Mouse (Mus musculus): ENCODE measurements at regions not wholly inside any gene's neighbourhood (a gene's known extent, or its start where the extent isn't known, plus 50 kb on each side); places are given as distances from the start of the nearest gene placed in this dataset.

DNA sequence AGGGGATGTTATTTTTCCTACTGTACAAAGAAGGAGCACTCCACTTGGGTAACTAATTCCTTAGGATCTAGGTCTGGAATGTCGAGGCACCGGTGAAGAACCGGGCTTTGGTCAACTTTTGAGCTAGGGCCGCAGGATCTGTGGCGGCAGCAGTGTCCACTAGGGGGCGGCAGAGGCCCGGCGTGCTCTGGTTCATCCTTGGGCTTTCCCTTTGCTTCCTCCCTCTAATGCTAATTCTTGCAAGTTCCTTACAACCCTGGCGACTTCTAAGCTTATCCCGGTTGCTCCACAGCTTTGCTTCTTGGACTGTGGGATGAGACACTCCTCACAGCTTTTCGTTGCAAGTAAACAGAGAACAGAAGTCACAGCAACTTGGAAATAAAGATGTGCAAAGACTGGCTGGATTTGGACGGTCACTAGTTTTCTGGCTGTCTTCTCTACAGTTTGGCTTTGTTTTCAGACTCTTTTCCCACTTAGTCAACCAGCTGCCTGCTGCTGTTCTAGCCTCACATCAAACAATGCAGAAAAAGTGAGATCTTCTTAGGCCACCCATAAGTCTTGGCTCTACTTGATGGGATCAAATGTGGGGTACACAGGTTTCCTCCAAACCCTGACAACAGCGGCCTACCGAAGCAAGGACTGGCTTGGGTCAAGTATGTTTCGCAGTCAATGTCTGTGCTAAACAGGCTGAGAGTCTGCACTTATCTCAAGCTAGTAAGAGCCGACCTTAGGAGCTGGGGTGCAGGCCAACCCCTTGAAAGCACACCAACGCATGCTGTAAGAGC is 51.2 kb upstream of the Tmem72 start:
- 34% methylated on average over 17 of the region's 17 CpGs for WGBS
- H3K9ac ChIP-seq: no peak overlapping the region
- H3K4me2 ChIP-seq: no peak overlapping the region
- peaks cover 2% of the 10 kb centered on the region; the same call in 1 of the 2 replicates for H3K4me1 ChIP-seq
- H3K27ac ChIP-seq: no peak overlapping the region
- no peaks in the 10 kb centered on the region for H3K36me3 ChIP-seq
- no peaks in the 10 kb centered on the region for H3K27me3 ChIP-seq
- peak; percentile 69; the same call in 1 of the 2 replicates for ATAC-seq (replicated peaks; ENCODE audit: low FRiP score)
- no peaks in the 10 kb centered on the region for H3K9me3 ChIP-seq (replicated peaks)
- H3K4me3 ChIP-seq (replicated peaks): no peak overlapping the region

DNA sequence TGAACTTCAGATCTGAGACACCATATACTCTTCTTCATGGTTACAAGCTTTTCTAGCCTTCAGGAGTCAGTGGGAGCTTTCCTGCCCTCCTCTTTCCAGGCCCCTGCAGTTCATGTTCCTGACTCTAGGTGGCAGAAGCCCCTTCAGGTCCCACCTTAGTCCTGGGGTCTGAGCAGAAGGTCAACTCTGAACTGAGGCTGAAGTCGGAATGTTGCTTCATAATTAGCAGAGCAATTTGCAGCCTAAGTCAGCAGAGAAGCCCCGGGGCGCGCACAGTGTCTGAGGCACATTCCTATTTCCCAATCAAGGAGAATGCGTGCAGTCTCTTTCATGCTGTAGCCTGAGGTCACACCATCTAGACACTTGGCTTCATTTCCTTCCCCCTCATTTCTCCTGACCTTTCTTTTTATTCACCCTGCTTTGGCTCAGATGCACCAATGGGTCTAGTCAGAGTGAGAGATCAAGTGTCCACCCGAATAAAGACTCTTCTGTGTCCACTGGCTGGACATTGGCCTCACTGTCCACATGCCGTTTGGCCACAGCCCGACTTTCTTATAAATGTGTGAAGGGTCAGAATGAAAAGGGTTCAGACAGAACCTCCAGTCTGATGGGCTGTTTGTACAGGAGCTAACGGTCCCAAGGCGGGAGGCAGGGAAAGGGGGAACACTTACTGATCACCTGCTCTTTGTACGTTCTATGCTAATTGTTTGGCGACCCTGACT is 58.4 kb upstream of the Tmem72 start:
- no peak overlapping the region for H3K4me3 ChIP-seq (replicated peaks)
- WGBS: 74% methylated on average over 12 of the region's 12 CpGs
- no peaks in the 10 kb centered on the region for H3K9me3 ChIP-seq (replicated peaks)
- no peak overlapping the region for H3K9ac ChIP-seq
- no peak overlapping the region for H3K27ac ChIP-seq
- no peak overlapping the region for H3K4me2 ChIP-seq
- no peak for ATAC-seq (replicated peaks; ENCODE audit: low FRiP score)
- no peaks in the 10 kb centered on the region for H3K27me3 ChIP-seq
- H3K4me1 ChIP-seq: no peaks in the 10 kb centered on the region
- H3K36me3 ChIP-seq: no peaks in the 10 kb centered on the region

DNA sequence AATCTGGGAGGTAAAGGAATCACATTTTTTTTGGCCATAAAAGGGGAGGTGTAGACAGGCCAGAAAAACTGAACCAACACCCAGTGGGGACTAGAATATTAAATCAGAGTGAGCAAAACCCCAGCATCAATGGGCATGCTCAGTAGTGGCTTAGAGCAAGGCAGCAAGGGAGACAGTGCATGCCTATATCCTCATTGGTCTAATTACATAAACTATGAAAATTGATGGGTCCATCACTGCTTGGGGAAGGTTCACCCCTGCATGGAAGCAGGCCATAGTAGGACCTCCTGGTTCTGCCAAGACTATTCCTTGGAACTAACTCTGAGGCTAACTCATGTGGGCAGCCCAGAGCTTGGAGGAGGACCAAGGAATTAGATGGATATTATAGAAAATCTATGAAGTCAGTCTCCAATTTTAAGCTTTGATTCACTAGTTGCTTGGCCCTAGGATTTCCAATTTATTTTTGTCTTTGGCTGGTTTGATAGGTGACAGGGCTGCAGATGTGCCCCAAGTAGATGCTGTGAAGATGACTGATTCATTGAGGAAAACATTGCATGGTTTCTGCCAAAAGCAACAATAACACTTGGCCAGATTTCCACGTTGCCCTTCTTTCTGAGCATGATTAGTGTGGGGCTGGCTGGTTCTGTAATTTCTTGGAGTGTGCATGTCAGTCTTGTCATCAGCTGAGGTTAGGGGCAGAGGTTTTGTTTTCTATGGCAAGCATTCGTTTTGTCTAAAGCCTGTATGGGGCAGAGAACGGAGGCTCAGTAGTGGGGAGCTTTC is 70.0 kb upstream of the Tmem72 start:
- no peak for ATAC-seq (replicated peaks; ENCODE audit: low FRiP score)
- no peaks in the 10 kb centered on the region for H3K27me3 ChIP-seq
- H3K36me3 ChIP-seq: no peaks in the 10 kb centered on the region
- 0 out of 2 replicates have a peak, but pooled peaks cover 2% of the 10 kb centered on the region for H3K4me1 ChIP-seq
- H3K9ac ChIP-seq: no peak overlapping the region
- H3K27ac ChIP-seq: no peak overlapping the region
- WGBS: 50% methylated on average over 3 of the region's 3 CpGs
- no peak overlapping the region for H3K4me3 ChIP-seq (replicated peaks)
- H3K4me2 ChIP-seq: no peak overlapping the region
- H3K9me3 ChIP-seq (replicated peaks): 0 out of 2 replicates have a peak, but pooled peaks cover 5% of the 10 kb centered on the region

DNA sequence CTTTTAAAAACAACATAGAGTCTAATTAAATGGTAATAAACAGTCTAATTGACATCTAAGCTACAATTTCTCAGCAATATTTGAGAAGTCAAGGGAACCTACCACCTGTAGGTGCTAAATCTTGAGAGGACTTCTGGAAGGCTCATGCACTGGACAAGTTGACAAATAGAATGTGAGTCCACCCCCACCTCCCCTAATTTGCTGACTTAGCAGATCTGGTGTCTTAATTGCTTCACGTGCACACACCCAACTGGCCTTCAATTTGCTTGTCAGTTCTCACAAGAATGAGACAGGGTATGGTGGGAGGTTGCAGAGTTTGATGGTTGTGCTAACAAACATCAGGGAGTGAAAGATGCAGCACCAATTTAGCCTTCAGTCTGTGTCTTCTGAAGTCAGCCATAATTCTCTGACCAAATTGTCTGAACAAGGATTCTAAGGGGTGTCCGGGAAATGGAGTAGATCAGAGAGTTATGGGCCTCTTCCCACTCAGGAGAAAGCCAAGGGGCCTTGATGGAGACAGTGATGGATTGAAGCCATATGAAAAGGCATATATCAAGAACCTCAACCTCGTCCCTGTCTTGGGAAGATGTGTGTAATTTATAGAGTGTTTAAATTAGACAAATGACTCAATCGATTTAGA is 76.7 kb upstream of the Tmem72 start:
- Histone ChIP-seq H3K4me1 (peaks cover 22% of the 10 kb centered on the region), H3K9ac (no peak overlapping the region), H3K27ac (peak overlapping the region; percentile 49), H3K9me3 (replicated peaks) (no peaks in the 10 kb centered on the region), H3K36me3 (no peaks in the 10 kb centered on the region), H3K27me3 (no peaks in the 10 kb centered on the region), H3K4me2 (no peak overlapping the region; the same call in 1 of the 2 replicates), H3K4me3 (replicated peaks) (no peak overlapping the region)
- ATAC-seq (replicated peaks; ENCODE audit: low FRiP score): peak; percentile 71
- 10% methylated on average over 4 of the region's 4 CpGs for WGBS

DNA sequence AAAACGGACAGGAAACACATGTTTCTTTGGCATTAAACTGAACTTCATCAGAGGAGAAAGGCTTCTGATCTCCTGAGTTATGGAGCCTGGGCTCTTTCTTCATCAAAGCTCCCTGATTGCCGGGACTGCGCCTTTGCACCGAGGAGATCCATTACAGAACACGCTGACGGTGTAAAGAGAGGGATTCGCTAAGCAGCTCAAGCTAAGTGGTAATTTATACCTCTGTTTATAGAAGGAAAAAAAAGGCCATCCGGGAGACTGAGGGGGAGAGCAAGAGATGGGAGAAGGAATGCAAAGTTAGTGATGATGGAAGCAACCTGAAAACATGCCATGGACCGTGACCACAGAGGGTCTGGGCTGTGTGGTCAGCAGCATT is 77.2 kb upstream of the Tmem72 start:
- peak; percentile 77 for ATAC-seq (replicated peaks; ENCODE audit: low FRiP score)
- no peak overlapping the region for H3K9ac ChIP-seq
- no peaks in the 10 kb centered on the region for H3K27me3 ChIP-seq
- no peak overlapping the region for H3K4me3 ChIP-seq (replicated peaks)
- peaks cover 22% of the 10 kb centered on the region for H3K4me1 ChIP-seq
- H3K9me3 ChIP-seq (replicated peaks): no peaks in the 10 kb centered on the region
- WGBS: 6% methylated on average over 9 of the region's 9 CpGs
- H3K4me2 ChIP-seq: peak overlapping the region; percentile 10
- H3K27ac ChIP-seq: 0 out of 2 replicates have a peak overlapping the region, but pooled peaks have one; percentile 49
- H3K36me3 ChIP-seq: no peaks in the 10 kb centered on the region

DNA sequence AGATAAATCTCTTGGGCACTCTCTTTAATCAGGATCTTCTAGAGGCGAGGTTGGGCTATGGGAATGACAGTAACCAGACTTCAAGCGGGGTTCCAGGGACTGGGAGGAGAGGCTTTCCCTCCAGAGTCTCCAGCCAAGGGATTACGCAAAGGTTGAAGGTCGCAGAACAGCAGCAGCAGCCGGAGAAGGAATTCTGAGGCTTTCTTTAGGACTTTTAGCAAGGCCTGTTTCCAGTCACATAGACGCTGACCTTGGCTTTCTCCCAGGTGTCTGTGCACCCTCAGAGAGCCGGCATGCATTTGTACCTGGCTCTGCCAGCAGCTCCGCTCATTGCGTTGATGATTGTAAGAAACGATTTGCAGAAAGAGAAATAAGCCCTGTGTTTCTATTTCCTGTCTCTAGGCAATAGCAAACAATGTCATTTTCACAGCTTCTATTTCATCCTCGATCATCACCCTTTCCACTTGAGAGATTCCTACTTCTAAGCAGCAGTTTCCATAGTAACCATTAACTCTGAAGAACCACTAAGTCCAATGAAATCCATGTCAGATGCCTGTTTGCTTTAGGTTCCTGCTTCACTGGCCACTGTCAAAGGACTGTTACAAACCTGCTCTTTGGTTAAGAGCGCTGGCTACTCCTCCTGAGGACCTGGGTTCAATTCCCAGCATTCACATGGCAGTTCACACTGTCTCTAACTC is 104.7 kb upstream of the Tmem72 start:
- no peaks in the 10 kb centered on the region for H3K36me3 ChIP-seq
- WGBS: 57% methylated on average over 12 of the region's 12 CpGs
- H3K9me3 ChIP-seq (replicated peaks): no peaks in the 10 kb centered on the region
- H3K27me3 ChIP-seq: no peaks in the 10 kb centered on the region
- H3K9ac ChIP-seq: no peak overlapping the region
- no peak overlapping the region for H3K4me2 ChIP-seq
- no peak for ATAC-seq (replicated peaks; ENCODE audit: low FRiP score)
- no peaks in the 10 kb centered on the region for H3K4me1 ChIP-seq
- H3K4me3 ChIP-seq (replicated peaks): no peak overlapping the region
- H3K27ac ChIP-seq: no peak overlapping the region

DNA sequence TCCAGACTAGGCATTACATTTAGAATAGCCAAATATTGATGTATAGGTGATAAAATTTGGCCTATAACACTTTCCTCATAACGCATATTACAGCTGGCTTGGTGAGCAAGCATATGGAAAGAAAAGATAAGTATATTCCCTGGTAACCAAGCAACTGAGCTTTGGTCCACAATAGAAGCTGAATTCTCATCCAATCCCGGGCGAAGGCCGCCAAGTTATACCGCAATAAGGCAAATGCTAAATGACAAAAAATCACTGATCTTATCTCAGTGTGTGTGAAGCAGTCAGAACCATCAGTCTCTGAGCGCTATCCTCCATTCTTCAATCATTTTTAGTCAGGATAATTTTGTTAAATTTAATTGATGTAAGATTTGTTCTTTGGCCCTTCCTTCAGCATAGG is 105.9 kb upstream of the Tmem72 start:
- 93% methylated on average over 6 of the region's 6 CpGs for WGBS
- ATAC-seq (replicated peaks; ENCODE audit: low FRiP score): no peak
- no peak overlapping the region for H3K4me2 ChIP-seq

DNA sequence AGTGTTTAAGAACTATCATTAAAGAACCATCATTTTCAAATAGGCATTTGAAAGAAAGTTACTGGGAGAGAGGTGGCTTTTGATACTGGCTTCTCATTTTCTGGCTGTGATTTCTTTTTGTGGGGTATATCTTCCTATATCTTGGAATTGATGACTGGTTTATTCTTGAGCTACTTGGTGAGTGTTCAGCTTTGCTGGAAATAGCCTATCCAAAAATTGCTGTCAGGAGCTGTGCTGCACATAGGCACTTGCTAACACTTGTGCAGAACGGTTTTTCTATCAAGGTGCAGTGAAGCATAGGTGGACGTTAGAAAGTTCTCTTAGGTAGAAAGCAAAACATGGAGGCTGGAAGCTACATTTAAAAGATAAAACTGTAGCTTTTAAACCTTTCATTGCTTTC is 108.9 kb upstream of the Tmem72 start:
- no peaks in the 10 kb centered on the region for H3K36me3 ChIP-seq
- no peaks in the 10 kb centered on the region for H3K9me3 ChIP-seq (replicated peaks)
- 78% methylated on average over 2 of the region's 2 CpGs for WGBS
- no peak overlapping the region for H3K9ac ChIP-seq
- no peak overlapping the region for H3K4me2 ChIP-seq
- no peak overlapping the region for H3K4me3 ChIP-seq (replicated peaks)
- peaks cover 4% of the 10 kb centered on the region; the same call in 1 of the 2 replicates for H3K4me1 ChIP-seq
- no peak for ATAC-seq (replicated peaks; ENCODE audit: low FRiP score)
- no peak overlapping the region for H3K27ac ChIP-seq
- H3K27me3 ChIP-seq: no peaks in the 10 kb centered on the region

More for the DNA sequence above, 105.9 kb upstream of the Tmem72 start:
- Histone ChIP-seq H3K4me3 (replicated peaks) (no peak overlapping the region), H3K36me3 (no peaks in the 10 kb centered on the region), H3K9ac (no peak overlapping the region), H3K9me3 (replicated peaks) (no peaks in the 10 kb centered on the region), H3K27ac (no peak overlapping the region), H3K27me3 (no peaks in the 10 kb centered on the region), H3K4me1 (no peaks in the 10 kb centered on the region)

DNA sequence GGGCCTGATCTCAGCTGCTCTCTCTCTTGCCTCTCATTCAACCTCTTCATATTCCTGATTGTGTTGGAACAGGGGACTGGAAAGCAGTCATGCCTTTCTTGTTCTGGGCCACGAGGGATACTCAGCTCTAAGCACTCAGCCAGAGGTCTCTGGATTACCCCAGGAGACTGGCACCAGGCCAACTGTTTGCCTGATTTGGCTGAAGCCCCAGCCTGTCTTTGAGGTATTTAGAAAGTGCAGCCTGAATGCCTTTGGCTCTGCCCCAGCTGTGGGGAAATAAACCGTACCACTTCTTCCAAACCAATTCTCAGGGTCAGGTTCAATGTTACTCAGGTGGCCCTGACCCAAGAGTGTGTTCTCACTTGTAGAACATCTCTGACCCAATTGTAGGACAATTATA is 112.6 kb upstream of the Tmem72 start:
- Histone ChIP-seq H3K9me3 (replicated peaks) (no peaks in the 10 kb centered on the region), H3K27ac (no peak overlapping the region), H3K27me3 (no peaks in the 10 kb centered on the region), H3K4me2 (no peak overlapping the region), H3K36me3 (no peaks in the 10 kb centered on the region), H3K9ac (no peak overlapping the region), H3K4me1 (peaks cover 4% of the 10 kb centered on the region; the same call in 1 of the 2 replicates), H3K4me3 (replicated peaks) (no peak overlapping the region)
- 53% methylated on average over 2 of the region's 2 CpGs for WGBS
- ATAC-seq (replicated peaks; ENCODE audit: low FRiP score): no peak

DNA sequence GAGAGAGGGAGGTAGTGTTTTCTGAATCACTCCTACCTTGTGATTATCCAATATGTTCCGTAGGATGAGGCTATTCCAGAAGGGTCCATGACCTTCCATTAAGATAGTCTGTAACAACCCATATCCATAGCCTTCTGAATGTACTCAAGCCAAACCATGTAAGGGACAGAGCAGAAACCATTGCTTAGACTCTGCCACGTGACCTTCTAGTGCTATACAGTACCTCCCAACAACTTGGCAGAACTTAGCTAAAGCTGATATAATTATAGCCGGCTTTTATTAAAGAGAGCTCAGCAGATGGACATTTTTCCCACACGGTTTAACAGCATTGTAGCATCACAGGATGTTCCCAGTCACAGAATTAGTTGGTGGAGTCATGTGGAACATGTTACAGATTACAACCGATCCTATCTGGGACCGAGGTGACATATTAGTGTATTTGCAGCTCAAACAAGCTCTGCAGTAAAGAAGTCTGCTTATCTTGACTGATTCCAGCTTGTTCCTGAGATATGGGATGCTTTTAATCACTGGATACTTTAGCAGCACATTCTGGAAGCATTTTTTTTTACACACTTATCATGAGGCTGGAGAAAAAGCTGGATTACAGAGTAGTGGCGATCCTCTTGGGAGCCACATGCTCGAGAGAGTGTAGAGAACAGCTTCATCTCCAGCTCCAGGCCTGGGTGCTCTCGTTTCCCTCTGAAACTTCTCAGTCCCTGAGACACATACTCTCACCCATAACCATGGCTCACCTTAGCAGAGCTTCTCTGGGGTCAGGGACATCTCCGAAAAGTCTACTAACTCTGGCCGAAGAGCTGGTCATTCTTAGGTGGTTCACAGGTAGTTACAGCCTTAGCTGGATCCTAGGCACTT is 129.5 kb upstream of the Tmem72 start:
- no peaks in the 10 kb centered on the region for H3K27me3 ChIP-seq
- no peak overlapping the region for H3K9ac ChIP-seq
- WGBS: 69% methylated on average over 11 of the region's 11 CpGs
- no peaks in the 10 kb centered on the region for H3K4me1 ChIP-seq
- H3K27ac ChIP-seq: no peak overlapping the region
- peak; percentile 49; the same call in 1 of the 2 replicates for ATAC-seq (replicated peaks; ENCODE audit: low FRiP score)
- no peak overlapping the region for H3K4me2 ChIP-seq
- no peaks in the 10 kb centered on the region for H3K9me3 ChIP-seq (replicated peaks)
- no peak overlapping the region for H3K4me3 ChIP-seq (replicated peaks)
- no peaks in the 10 kb centered on the region for H3K36me3 ChIP-seq

Measured in kidney, embryonic 15.5 days (tissue).